Mouse (Mus musculus): ENCODE data around the gene Ecm2. TPM values are rescaled to one million over a fixed set of nuclear protein-coding genes. Genes with fewer than 3 reads are reported as not detected.

Ecm2 gene
- polyA plus RNA-seq, 1 experiment from 2014 or later = 5.8 TPM

DNA sequence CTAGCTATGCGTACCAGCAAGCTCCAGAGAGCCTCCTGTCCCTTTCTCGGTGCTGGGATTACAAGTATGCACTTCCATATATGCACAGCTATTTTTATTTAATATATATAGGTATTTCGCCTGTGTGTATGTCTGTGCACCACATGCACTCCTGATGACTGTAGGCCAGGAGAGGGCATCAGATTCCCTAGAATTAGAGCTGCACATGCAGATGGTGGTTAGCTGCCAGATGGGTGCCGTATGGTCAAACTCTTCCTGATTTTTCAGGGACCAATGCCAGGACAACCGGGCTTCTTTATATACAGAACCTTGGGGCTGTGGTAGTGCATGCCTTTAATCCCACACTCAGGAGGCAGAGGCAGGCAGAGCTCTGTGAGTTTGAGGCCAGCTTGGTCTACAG lies 35.6 kb upstream of the Ecm2 start:
- Histone ChIP-seq H3K27ac (ENCODE audit: low read length) (no peak overlapping the region), H3K4me3 (ENCODE audit: low read length) (no peak overlapping the region), H3K9me3 (replicated peaks; ENCODE audit: control insufficient read depth, low read length) (no peaks in the 10 kb centered on the region), H3K9ac (ENCODE audit: low read length) (no peak overlapping the region), H3K36me3 (ENCODE audit: control insufficient read depth, insufficient read depth) (peaks cover 7% of the 10 kb centered on the region), H3K4me1 (ENCODE audit: control insufficient read depth, insufficient read depth, low read length) (peaks cover 7% of the 10 kb centered on the region; the same call in 1 of the 2 replicates), H3K4me2 (ENCODE audit: low read depth, low read length) (no peak overlapping the region), H3K27me3 (ENCODE audit: control insufficient read depth, insufficient read depth, low read length) (no peaks in the 10 kb centered on the region)
- 80% methylated on average over 5 of the region's 5 CpGs for WGBS
- ATAC-seq (replicated peaks; ENCODE audit: extremely low read depth, insufficient read depth, low FRiP score) = no peak

DNA sequence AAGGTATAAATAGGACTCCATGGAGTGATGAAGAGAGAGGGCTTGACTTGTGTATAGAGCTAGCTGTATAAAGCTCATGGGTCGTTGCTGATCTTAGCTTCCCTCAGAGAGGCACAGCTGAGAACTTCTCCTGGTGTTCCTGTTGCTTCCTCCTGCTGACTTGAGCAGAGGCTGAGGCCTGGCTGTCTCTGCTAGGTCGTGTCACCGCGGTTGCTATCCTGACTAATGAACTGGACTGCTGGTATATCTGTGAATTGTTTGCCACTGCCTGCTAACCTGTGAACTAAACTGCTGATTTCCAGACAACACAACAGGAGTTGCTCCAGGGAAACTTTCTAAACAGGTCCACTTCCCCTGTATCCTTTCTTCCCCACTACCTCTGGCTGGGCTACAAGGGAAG lies 34.3 kb upstream of the Ecm2 start:
- peak; percentile 23; the same call in 1 of the 2 replicates for ATAC-seq (replicated peaks; ENCODE audit: extremely low read depth, insufficient read depth, low FRiP score)
- Histone ChIP-seq H3K4me1 (ENCODE audit: control insufficient read depth, insufficient read depth, low read length) (peaks cover 7% of the 10 kb centered on the region; the same call in 1 of the 2 replicates), H3K27ac (ENCODE audit: low read length) (0 out of 2 replicates have a peak overlapping the region, but pooled peaks have one; percentile 25), H3K36me3 (ENCODE audit: control insufficient read depth, insufficient read depth) (no peaks in the 10 kb centered on the region), H3K4me2 (ENCODE audit: low read depth, low read length) (no peak overlapping the region), H3K9me3 (replicated peaks; ENCODE audit: control insufficient read depth, low read length) (no peaks in the 10 kb centered on the region), H3K9ac (ENCODE audit: low read length) (no peak overlapping the region), H3K4me3 (ENCODE audit: low read length) (no peak overlapping the region), H3K27me3 (ENCODE audit: control insufficient read depth, insufficient read depth, low read length) (no peaks in the 10 kb centered on the region)
- 65% methylated on average over 4 of the region's 4 CpGs for WGBS

GRCm38 (mm10) chr13:49470806-49471205 lies 33.8 kb upstream of the Ecm2 start:
- 49% methylated on average over 4 of the region's 4 CpGs for WGBS
- H3K27ac ChIP-seq (ENCODE audit: low read length) = no peak overlapping the region
- H3K36me3 ChIP-seq (ENCODE audit: control insufficient read depth, insufficient read depth) = no peaks in the 10 kb centered on the region
- peaks cover 7% of the 10 kb centered on the region; the same call in 1 of the 2 replicates for H3K4me1 ChIP-seq (ENCODE audit: control insufficient read depth, insufficient read depth, low read length)
- H3K4me2 ChIP-seq (ENCODE audit: low read depth, low read length) = no peak overlapping the region
- no peak overlapping the region for H3K9ac ChIP-seq (ENCODE audit: low read length)
- no peaks in the 10 kb centered on the region for H3K27me3 ChIP-seq (ENCODE audit: control insufficient read depth, insufficient read depth, low read length)
- no peaks in the 10 kb centered on the region for H3K9me3 ChIP-seq (replicated peaks; ENCODE audit: control insufficient read depth, low read length)
- ATAC-seq (replicated peaks; ENCODE audit: extremely low read depth, insufficient read depth, low FRiP score) = no peak
- no peak overlapping the region for H3K4me3 ChIP-seq (ENCODE audit: low read length)

DNA sequence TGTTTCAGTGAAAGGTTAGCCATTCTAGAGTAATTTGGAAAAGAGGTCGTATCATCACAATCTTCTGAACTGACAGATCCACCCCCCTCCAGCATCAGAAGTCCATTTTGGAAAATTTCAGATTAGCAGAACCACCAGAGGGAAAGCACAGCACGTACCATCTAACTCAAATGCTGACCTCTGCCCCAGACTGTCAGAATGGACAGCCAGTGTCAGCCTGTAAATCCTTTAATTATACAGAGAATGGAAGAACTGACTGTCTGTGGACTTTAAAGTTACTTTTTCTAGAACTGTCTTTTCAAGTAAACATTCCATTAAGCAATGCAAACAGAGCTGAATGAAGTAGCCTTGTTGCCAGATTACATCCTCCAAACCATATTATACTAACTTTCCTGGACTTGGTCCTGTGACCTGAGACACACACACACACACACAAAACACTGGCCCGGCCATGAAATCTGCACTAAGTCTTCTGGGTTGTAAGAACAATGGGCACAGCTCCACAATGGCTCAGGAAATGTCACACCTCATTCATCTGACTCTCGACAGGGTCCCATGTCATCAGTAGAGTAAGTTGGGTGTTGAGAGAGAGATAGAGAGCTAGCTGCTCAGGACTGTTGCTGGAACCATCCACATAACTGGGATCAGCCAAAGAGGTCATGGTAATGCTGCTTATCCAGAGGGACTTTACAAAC lies 32.5 kb upstream of the Ecm2 start:
- Histone ChIP-seq H3K4me3 (ENCODE audit: low read length) (no peak overlapping the region), H3K36me3 (ENCODE audit: control insufficient read depth, insufficient read depth) (no peaks in the 10 kb centered on the region), H3K9ac (ENCODE audit: low read length) (no peak overlapping the region), H3K4me1 (ENCODE audit: control insufficient read depth, insufficient read depth, low read length) (peaks cover 8% of the 10 kb centered on the region; the same call in 1 of the 2 replicates), H3K27me3 (ENCODE audit: control insufficient read depth, insufficient read depth, low read length) (no peaks in the 10 kb centered on the region), H3K4me2 (ENCODE audit: low read depth, low read length) (no peak overlapping the region), H3K9me3 (replicated peaks; ENCODE audit: control insufficient read depth, low read length) (no peaks in the 10 kb centered on the region), H3K27ac (ENCODE audit: low read length) (no peak overlapping the region)
- 57% methylated on average over 4 of the region's 4 CpGs for WGBS
- ATAC-seq (replicated peaks; ENCODE audit: extremely low read depth, insufficient read depth, low FRiP score) = no peak

DNA sequence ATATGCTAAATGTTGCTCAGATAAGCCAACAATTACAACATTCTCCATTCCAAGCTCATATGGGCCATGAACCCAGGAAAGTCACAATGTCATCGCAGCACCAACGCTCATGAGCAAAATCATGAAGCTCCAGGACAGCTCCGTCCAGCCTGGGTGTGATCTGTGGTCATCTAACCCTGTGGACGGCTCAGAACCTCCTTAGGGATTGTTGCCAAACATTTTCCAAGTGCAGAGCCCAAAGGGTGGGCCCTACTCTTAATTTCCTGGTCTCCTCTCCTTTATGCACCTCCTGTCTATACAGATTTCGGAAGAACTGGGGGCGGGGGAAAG lies 32.0 kb upstream of the Ecm2 start:
- Histone ChIP-seq H3K9ac (ENCODE audit: low read length) (no peak overlapping the region), H3K27ac (ENCODE audit: low read length) (no peak overlapping the region), H3K4me3 (ENCODE audit: low read length) (no peak overlapping the region), H3K4me2 (ENCODE audit: low read depth, low read length) (no peak overlapping the region), H3K4me1 (ENCODE audit: control insufficient read depth, insufficient read depth, low read length) (peaks cover 11% of the 10 kb centered on the region; the same call in 1 of the 2 replicates), H3K36me3 (ENCODE audit: control insufficient read depth, insufficient read depth) (no peaks in the 10 kb centered on the region), H3K27me3 (ENCODE audit: control insufficient read depth, insufficient read depth, low read length) (no peaks in the 10 kb centered on the region), H3K9me3 (replicated peaks; ENCODE audit: control insufficient read depth, low read length) (no peaks in the 10 kb centered on the region)
- no peak for ATAC-seq (replicated peaks; ENCODE audit: extremely low read depth, insufficient read depth, low FRiP score)
- WGBS = 87% methylated on average over 6 of the region's 6 CpGs

DNA sequence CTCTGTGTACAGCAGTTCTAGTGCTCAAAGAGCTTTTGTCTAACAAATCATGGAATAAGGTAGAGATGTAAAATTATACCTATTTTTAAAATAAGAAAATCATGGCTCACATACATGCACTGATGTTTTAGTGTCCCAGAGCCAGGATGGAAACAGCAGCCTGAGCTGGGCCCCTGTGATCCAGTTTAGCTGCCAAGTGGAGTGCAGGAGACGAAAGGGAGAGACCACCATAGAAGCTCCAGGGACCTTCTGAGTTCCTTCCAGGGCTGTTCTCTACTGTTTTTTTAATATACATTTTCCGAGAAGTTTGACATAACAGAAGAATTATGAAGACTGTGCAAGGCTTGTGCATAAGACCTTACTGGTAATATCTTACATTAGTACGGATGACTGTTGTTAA lies 26.7 kb upstream of the Ecm2 start:
- Histone ChIP-seq H3K4me1 (ENCODE audit: control insufficient read depth, insufficient read depth, low read length) (peaks cover 14% of the 10 kb centered on the region), H3K4me3 (ENCODE audit: low read length) (no peak overlapping the region), H3K36me3 (ENCODE audit: control insufficient read depth, insufficient read depth) (no peaks in the 10 kb centered on the region), H3K9me3 (replicated peaks; ENCODE audit: control insufficient read depth, low read length) (no peaks in the 10 kb centered on the region), H3K27ac (ENCODE audit: low read length) (no peak overlapping the region), H3K9ac (ENCODE audit: low read length) (no peak overlapping the region), H3K27me3 (ENCODE audit: control insufficient read depth, insufficient read depth, low read length) (no peaks in the 10 kb centered on the region), H3K4me2 (ENCODE audit: low read depth, low read length) (no peak overlapping the region)
- 73% methylated on average over 3 of the region's 3 CpGs for WGBS
- no peak for ATAC-seq (replicated peaks; ENCODE audit: extremely low read depth, insufficient read depth, low FRiP score)

DNA sequence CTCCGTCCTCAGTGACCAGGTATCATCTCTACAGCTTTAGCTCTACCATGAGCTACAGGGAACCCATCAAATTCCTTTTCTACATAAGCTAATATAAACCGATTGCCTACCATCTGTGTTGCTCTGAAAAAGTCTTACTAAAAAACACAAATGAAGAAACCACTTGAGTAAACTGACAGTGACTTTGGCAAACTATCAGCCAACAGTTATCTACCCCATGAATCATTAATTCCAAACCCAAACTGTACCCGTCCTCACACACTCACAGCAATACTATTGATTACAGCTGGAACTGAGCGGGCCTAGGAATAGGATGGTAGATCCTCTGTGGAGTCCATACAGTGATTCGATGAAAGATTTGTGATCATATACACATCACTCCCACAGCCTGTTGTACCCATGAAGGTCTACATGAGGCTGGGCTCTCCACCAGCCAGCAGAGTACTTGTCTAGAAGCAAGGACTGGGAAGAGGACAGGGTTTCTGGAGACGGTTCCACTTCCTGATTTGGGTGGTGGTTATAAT lies 25.7 kb upstream of the Ecm2 start:
- Histone ChIP-seq H3K9me3 (replicated peaks; ENCODE audit: control insufficient read depth, low read length) (no peaks in the 10 kb centered on the region), H3K27ac (ENCODE audit: low read length) (peak overlapping the region; percentile 68; the same call in 1 of the 2 replicates), H3K4me3 (ENCODE audit: low read length) (no peak overlapping the region), H3K4me1 (ENCODE audit: control insufficient read depth, insufficient read depth, low read length) (peaks cover 14% of the 10 kb centered on the region), H3K36me3 (ENCODE audit: control insufficient read depth, insufficient read depth) (no peaks in the 10 kb centered on the region), H3K27me3 (ENCODE audit: control insufficient read depth, insufficient read depth, low read length) (no peaks in the 10 kb centered on the region), H3K4me2 (ENCODE audit: low read depth, low read length) (no peak overlapping the region), H3K9ac (ENCODE audit: low read length) (no peak overlapping the region)
- ATAC-seq (replicated peaks; ENCODE audit: extremely low read depth, insufficient read depth, low FRiP score) = no peak
- WGBS = 85% methylated on average over 6 of the region's 6 CpGs

- H3K4me3 ChIP-seq (ENCODE audit: low read length) = no peak overlapping the region
- no peaks in the 10 kb centered on the region for H3K36me3 ChIP-seq (ENCODE audit: control insufficient read depth, insufficient read depth)
- no peak for ATAC-seq (replicated peaks; ENCODE audit: extremely low read depth, insufficient read depth, low FRiP score)
- H3K27ac ChIP-seq (ENCODE audit: low read length) = peak overlapping the region; percentile 68
- H3K9me3 ChIP-seq (replicated peaks; ENCODE audit: control insufficient read depth, low read length) = no peaks in the 10 kb centered on the region
- no peaks in the 10 kb centered on the region for H3K27me3 ChIP-seq (ENCODE audit: control insufficient read depth, insufficient read depth, low read length)
- no peak overlapping the region for H3K9ac ChIP-seq (ENCODE audit: low read length)
- WGBS = 68% methylated on average over 4 of the region's 4 CpGs
- no peak overlapping the region for H3K4me2 ChIP-seq (ENCODE audit: low read depth, low read length)
- peaks cover 14% of the 10 kb centered on the region for H3K4me1 ChIP-seq (ENCODE audit: control insufficient read depth, insufficient read depth, low read length)
These were observed 25.2 kb upstream of the Ecm2 start for GRCm38 (mm10) chr13:49479399-49479798.

DNA sequence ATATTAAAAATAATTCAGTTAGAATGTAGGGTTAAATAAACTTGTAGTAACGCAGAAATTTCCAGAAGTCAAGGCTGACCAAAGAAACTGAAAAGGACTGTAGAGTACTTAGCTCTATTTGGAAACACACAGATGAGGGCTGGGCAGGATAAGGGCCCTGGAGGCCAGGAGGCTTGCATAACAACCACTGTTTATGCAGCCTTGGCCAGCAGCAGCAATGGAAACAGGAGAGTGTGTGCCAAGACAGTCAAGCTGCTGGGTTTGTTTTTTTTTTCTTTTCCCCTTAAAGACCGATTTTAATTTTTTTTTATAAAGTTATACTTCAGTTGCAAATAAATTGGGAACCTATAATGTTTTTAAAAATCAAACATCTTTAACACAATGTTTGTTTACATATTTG lies 24.6 kb upstream of the Ecm2 start:
- no peaks in the 10 kb centered on the region for H3K9me3 ChIP-seq (replicated peaks; ENCODE audit: control insufficient read depth, low read length)
- WGBS = 36% methylated on average over 2 of the region's 2 CpGs
- H3K4me1 ChIP-seq (ENCODE audit: control insufficient read depth, insufficient read depth, low read length) = peaks cover 14% of the 10 kb centered on the region
- peak; percentile 93 for ATAC-seq (replicated peaks; ENCODE audit: extremely low read depth, insufficient read depth, low FRiP score)
- no peak overlapping the region for H3K27ac ChIP-seq (ENCODE audit: low read length)
- H3K27me3 ChIP-seq (ENCODE audit: control insufficient read depth, insufficient read depth, low read length) = no peaks in the 10 kb centered on the region
- no peak overlapping the region for H3K4me3 ChIP-seq (ENCODE audit: low read length)
- H3K36me3 ChIP-seq (ENCODE audit: control insufficient read depth, insufficient read depth) = no peaks in the 10 kb centered on the region
- H3K4me2 ChIP-seq (ENCODE audit: low read depth, low read length) = no peak overlapping the region
- no peak overlapping the region for H3K9ac ChIP-seq (ENCODE audit: low read length)

Data from heart, embryonic 16.5 days (tissue).